Mouse (Mus musculus): ENCODE results near the gene S1pr5.
"Not testable (repeated sequence)": the region's sequence is repeated elsewhere in the genome, so short reads cannot be mapped to it uniquely, and the experiment has no call there.

The S1pr5 gene

DNA sequence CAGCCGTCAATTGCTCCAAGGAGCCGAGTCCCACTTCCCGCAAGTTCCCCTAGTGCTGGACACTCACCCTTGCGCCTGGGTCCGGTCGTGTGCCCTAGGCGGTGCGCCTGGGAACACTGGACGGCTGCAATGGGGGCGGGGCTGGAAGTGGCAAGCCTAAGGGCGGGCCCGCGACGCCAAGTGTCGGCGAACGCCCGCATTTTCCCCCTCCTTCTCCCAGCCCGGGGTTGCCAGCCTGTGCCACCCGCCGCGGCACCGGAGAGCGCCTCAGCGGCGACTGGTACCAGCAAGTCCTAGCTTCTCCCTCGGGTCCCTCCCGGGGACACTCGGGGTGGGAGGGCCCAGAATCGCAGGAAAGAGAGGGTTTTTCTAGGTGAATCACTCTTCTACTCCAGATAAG is at the start of gene S1pr5:
TSS of gene S1pr5 (minus strand) at position 118 of the 400 bp plus-strand sequence.
- no peak for DNase-seq

DNA sequence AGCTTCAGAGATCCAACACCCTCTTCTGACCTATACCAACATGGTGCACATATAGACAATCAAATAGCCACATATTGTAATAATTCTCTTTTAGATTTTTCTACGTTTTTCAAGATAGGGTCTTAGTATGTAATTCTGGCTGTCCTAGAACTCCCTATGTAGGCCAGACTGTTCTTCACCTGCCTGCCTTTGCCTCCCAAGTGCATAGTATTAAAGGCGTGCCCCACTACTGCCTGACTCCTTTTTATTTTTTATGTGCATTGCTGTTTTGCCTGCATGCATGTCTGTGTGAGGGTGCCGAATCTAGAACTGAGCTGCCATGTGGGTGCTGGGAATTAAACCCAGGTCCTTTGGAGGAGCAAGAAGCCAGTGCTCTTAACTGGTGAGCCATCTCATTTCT is 44.0 kb upstream of the S1pr5 start:
- no peak for DNase-seq

DNA sequence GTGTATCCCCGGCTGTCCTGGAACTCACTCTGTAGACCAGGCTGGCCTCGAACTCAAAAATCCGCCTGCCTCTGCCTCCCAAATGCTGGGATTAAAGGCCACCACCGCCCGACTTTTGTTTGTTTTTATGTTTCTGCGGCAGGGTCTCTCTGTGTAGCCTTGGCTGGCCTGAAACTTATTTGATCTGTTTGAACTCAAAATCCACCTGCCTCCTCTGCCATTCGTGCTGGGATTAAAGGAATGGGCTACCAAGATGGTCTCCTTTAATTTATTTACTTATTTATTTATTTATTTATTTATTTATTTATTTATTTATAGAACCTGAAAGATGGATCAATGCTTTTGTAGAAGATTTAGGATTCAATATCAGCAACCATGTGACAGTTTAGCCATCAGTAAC is 43.6 kb upstream of the S1pr5 start:
- not testable (repeated sequence) for DNase-seq

DNA sequence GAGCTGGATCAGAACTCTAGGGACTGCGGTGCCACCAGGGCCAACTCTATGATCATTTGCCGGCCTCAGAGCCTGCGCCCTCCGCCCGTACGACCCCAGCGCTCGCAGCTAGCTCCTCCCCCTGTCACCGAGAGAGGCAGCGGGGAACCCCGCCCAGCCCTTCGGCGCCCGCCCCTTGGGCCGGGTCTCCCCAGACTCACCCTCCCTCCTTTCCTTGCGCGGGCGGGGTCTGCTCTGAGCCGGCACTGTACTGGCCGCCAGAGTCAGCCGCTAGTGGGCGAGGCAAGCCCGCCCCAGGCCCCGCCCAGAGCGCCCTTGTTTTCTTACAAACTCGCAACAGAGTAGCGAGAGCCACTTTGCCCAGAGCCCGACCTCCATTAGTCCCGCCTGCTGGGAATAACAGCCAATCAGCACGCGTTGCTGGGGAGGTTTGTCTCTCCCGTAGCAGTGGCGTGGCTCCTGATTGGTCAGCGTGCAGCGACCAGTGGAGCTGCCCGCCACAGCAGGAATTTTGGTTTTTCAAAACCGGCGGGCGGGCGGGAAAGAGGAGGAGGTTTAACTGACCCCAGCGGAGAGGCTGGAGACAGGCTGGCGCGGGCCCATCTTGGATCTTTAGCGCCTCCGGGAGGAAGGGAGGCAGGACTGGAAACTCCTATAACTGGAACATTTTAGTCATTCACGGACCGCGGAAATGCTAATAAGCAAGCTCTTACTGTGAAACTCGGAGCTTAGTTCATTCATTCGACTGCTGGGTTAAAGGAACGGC is 43.0 kb upstream of the S1pr5 start, which contains the start of gene Cdkn2d:
TSS of gene Cdkn2d (minus strand) at position 386 of the 766 bp plus-strand sequence.
- peak; percentile 99 for DNase-seq

DNA sequence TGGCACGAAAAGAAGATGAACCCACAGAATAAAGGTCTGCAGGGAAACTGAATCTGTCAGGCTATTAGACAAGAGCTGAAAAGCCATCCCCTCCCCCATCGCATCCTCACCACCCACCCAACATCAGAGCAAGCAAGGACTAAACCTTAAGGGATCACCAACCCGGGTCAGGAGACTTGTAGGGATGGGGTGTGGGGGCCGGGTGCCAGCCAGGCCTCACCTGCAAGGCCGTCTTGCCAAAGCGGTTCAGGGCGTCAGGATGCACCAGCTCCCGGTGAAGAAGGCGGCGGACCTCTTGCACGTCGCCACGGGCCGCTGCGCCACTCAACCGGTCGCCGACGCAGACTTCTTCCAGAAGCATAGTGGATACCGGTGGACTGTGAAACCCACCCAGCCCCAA is 42.3 kb upstream of the S1pr5 start:
- peak; percentile 64 for DNase-seq

DNA sequence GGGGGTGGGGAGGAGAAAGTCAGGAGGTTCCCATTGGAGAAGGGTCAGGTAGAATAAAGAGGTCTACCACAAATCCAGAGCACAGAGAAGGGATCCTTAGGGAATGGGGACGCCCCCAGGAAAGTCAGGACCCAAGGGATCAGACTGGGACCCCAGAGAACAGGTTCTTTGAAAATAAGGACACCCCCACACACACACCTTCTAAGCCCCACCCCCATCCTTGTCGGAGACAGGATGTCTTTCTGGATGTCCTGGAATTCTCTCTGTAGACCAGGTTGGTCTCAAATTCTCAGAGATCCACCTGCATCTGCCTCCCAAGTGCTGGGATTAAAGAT is 41.1 kb upstream of the S1pr5 start:
- no peak for DNase-seq

DNA sequence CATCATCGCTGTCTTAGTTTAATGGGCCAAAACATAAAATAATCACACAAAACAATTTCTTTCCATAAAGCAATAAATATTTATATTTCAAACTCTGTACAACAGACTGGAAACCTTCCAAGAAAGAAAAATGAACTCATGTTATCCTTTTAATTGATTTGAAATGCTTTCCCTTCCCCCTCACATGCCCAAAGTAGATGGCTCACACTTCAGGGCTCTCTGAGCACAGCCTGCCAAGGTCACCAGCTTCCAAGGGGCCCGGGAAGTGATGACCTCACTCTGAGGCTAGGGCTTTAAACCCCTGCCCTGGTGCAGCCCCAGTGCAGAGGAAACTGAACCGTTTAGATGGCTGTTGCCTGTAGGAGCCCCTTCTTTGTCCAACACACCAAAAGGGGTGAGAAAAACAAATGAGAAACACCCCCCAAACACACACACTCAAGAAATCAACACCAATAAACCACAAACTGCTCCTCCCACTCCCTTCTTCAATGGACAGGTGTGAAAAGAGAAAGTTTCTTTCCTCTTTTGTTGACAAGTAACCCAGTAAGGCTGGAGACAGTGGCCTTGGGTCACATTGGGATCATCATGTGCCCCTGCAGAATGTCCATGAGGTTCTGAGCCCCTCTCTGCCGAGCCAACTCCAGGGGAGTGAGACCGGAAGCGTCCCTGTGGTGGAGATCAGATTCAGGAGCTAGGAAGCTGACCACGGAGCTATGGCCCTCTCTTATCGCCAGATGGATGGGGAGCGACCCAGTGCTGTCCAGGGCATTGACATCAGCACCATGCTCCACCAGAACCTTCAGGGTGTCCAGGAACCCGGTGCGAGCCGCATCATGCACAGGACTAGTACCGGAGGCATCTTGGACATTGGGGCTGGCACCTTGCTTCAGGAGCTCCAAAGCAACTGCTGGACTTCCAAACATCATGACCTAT is 40.4 kb upstream of the S1pr5 start:
- DNase-seq: peak; percentile 39

DNA sequence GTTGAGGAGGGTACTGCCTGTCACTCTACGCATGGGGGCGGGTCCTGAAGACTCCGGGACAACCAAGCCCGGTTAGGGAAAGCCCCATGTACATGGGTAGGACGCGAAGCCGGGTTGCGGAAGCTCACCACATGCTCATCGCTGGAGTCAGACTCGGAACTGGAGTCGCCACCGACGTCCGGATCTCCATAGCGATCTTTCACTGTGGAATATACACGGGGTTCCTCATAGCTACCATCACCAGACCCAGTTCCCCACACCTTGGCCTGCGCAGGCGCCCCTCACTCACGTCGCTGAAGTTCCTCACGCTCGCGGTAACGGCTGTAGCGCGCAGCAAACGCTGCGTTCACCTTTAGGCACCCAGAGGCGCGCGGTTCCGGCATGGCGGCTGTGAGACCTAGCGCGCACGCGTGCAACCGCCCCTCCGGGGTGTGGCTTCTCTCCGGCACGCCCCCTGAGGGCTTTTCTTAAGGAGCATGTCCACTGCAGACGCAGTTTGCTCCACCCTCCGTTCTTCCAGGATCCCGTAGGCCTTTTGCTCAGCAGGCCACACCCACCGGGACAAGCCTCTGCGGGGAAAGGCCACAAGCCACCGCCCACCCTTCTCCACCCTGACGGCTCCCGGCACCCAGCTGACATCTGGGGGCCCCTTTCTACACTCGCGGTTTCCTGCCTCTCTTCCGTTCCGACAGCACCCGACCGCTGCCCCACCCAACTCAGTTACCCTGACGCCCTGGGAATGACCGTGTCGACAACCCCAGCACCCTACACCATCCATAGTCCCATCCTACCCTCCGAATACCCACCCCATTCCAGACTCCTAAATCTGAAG is 39.5 kb upstream of the S1pr5 start, which contains the start of gene Kri1:
TSS of gene Kri1 (minus strand) at position 399 of the 832 bp plus-strand sequence.
- peak; percentile 97 for DNase-seq

DNA sequence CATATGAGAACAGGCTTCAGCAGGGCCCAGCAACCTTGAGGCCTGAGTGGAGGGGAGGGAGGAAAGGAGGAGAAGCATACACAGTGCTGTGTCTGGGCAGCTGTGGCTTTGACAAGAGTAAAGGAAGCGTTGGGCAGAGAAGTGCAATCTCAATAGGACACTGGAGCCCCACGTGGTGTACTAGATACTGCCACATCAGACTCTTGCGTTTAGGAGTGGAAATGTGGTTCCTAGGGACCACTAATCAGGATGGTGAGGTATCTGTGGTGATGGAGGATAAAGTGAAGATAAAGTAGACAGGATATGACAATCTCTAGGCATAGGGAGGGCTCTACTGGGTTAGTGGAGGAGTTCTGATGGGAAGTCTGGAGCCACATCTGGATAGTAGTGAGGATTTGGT is 38.5 kb upstream of the S1pr5 start:
- DNase-seq: no peak

DNA sequence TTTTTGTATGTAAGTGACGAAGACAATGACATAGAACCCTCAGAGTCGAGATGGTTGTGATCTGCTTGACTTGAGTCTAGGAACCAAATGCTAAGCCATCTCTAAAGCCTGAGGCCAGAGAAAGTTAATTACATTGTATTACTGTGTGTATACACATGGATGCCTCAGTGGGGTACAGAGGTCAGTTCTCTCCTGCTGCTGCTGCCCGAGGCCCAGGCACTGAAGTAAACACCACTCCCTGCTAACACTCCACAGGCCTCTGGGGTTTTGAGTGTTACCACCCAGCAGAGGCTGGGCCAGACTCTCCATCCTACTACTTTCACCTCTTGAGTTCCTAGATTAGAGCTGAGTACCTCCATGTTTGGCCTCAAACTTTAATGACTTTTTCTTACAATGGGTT is 35.8 kb upstream of the S1pr5 start:
- no peak for DNase-seq

DNA sequence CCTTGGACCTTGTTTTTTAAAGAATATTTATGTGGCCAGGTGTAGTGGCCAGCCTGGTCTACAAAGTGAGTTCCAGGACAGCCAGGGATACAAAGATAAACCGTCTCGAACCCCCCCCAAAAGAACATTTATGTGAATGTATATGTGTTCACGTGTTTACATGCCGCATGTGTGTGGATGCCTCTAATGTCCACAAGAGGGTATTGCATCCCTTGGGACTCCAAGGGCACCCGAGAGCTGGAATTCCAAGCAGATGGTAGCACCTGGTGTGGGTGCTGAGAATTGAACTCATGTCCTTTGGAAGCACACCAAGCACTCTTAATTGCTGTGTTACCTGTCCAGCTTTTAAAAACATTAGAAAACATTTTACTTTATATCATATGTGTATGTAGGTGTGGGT is 35.3 kb upstream of the S1pr5 start:
- no peak for DNase-seq

DNA sequence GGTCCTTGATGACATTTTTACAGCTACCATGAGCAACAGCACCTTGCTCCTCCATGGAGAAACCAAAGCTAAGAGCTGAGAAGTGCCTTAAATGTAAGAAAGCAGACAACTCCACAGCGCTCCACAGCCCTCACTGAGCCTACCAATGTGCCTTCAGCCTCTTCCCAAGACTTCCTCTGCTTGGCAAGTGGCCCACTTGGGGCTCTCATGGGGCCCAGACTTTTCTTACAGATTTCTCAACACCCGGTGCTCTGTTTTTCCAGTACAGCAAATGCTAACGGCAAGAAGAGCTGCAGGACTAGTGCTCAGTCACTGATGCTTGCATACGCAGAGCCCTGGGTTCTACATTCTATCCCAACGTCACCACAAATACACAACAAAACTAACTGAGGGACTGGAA is 29.5 kb upstream of the S1pr5 start:
- no peak for DNase-seq

DNA sequence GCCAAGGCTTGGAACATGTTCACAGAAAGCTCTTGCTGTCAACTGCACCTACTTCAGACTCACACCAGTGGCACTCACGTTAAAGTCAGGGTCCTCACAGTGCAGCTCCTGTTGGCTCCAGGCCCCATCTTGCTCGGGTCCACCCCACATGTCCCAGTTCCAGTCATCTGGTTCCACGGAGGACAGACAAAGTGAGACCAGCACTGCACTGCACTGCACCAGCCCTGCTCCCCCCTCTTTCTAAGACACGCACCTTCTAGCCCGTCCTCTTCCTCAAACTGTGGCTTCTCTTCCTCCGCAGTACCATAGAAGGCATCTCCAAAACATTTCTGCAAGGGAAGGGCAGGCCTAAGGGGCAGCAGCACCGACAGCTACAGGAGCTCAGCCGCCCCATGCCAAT is 28.1 kb upstream of the S1pr5 start:
- no peak for DNase-seq

DNA sequence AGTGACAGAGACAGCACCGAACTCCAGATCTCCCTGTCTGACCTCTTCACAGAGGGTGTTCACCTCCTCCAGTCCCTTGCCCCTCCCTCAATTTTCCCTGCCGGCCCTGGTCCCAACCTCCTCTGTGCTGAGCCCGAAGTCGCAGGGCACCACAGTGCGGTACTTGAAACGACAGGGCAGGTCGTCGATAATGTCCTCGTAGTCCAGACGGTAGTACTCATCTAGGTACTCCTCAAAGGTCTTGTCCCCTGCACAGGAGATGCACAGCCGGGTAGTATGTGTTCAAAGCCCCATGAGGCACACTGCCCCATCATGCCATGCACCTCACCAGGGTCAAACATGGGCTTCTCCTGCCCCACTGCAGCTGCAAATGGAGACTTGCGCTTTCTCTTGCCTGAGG is 27.5 kb upstream of the S1pr5 start:
- no peak for DNase-seq

DNA sequence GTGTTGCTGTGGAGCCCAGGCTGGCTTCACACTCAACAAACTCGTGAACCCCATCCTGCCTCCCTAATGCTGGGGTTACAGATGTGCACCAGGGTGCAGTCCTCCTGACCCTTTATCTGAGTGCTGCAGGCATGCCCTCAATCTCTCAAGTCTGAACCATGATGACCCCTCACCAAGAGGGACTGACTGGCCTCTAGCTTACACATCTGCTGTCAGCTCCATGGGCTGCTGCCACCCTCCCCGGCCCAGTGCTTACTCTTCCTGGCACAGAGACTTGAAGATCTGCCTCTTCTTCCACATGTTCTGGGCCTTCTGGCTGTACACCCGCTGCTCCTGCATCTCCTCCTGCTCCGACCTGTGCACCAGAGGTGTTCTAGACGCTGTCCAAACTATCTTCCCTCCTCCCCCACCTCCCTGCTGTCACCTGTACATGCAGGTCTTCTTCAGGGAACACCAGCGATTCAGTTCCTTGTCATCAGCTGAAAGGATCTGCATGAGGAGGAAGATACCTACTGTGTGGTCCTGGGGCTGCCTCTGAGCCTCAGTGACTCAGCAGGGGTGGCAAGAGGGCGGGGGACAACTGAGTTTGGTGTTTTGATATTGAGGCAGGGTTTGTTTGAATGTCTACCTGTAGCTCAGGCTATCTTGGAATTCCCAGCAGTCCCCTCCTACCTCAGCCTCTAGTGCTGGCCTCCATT is 26.9 kb upstream of the S1pr5 start:
- no peak for DNase-seq

DNA sequence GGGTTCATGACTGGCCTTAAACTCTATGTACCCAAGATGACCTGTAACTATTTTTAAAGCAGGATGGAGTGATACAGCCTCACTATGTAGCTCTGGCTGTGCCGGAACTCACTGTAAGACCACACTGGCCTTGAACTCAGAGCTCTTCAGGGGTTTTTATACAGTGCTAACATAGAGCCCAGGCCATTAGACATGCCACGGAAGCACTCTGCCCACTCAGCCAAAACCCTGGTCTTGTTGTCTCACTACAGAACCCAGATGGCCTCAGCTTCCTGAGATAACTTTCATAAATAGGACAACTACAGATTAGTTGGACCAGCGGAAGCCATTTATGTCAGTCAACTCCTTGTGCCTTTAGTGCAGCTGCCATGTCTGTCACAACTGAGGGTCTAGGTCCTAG is 26.1 kb upstream of the S1pr5 start:
- no peak for DNase-seq

DNA sequence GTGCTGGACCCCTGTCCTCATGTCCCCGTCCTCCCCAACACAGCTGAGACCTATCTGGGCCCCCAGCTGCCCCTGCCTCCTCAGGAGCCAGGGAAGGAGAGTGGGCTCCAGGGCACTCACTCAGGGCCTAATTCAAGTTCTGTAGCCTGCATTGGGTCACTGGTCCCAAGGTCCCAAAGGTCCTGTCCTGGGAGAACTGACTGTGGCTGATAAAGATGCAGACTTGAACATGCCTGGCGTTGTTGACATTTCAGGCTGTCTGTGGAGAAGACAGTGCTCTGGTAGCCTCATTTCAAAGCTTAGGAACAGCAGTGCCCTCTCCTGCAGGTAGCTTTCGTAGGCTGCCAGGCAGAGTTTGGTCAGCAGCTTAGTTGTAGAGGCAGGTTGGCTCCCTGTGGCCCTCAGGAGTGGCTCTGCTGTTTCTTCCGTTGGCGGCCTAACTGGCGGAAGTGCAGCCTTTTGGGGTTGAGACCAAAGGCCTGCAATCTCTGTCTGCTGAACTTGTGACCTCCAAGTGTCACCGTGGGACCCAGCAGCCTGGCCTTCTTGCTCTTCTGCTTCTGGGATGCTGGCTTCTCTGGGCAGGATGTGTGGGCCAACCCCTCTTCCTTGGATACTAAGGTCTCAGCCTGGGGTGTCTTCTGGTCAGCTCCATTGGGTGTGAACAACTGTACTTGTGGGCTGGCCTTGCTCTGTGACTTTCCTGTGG is 25.4 kb upstream of the S1pr5 start:
- no peak for DNase-seq

DNA sequence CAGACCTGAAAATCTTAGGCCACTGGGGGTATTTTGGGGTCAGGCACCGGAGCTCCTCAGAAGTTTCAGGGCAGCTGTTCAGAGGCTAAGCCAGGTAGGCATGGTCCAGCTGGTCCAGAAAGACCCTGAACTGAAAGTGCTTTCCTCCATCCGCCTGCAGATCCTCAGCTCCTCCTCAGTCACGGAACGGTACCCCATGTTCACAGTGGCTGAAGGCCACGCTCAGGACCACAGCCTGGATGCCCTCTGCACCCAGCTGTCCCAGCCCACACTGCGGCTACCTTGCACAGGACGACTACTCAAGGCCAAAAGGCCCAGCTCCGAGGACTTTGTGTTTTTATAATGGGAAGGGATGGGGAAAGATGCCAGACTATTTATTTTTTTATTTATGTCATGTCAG is 24.9 kb upstream of the S1pr5 start:
- no peak for DNase-seq

DNA sequence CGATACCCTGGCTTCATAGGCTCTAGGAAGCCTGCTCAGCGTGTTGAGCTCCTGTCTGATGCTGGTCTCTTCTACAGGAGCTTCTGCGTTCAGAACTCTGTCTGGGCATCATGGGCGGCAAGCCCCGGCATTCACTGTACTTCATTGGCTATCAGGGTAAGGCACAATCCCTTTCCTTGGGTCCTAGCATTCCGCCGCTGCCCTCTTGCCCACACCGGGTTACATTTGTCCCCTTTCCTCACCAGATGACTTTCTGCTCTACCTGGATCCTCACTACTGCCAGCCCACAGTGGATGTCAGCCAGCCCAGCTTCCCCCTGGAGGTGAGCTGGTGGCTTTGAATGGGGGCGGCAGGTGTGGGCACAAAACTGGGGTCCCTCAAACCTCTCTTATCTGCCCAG is 24.1 kb upstream of the S1pr5 start:
- DNase-seq: no peak

DNA sequence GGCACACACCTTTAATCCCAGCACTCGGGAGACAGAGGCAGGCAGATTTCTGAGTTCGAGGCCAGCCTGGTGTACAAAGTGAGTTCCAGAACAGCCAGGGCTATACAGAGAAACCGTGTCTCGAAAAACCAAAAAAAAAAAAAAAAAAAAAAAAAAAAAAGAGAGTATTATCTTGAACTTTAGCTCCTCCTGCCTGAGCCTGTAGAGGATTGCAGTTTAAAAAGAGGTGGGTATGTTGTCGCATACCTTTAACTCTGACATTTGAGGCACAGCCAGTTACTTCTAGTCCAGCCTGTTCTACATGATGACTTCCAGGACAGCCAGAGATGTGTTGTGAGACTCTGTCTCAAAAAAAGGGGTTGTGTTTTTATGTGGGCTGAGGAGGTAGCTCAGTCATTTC is 21.3 kb upstream of the S1pr5 start:
- not testable (repeated sequence) for DNase-seq

DNA sequence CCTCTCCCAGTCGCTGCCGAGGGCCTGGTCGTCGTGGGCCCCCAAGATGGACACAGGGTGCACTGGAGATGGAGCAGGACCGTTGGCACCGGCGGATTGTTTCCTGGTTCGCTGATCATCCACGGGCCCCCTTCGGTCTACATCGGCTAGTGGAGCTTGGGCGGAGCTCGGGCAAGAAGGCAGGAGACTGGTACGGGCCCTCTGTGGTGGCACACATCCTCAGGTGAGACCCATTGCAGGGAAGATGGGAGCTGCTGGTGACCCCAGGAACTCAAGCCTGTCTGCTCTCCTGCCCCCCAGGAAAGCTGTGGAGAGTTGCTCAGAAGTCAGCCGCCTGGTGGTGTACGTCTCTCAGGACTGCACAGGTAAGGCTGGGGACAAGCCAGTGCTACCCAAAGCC is 20.1 kb upstream of the S1pr5 start:
- no peak for DNase-seq

DNA sequence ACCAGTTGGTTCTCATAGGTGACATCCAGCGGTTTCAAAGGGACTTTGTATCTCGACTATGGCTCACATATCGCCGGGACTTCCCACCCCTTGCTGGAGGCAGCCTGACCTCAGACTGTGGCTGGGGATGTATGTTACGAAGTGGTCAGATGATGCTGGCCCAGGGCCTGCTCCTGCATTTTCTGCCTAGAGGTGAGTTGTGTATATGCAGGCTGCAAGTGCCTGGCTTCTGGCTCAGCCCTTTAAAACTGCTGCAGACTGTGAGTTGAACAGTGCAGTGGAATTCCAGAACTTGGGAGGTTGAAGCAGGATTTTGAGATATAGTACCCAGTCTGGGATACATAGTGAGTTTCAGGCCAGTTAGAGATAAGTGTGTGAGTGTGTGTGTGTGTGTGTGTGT is 18.6 kb upstream of the S1pr5 start:
- no peak for DNase-seq
